Mouse (Mus musculus) cerebellum, postnatal 14 days (tissue): ENCODE results near the gene Tap1.
"Not testable (repeated sequence)": the region's sequence is repeated elsewhere in the genome, so short reads cannot be mapped to it uniquely, and the experiment has no call there.

Experiments
- DNase-seq, 2 experiments: peaks; one replicate each; pipeline ENCODE4 v3.0.0; 2021; ENCODE audit warnings: mixed read lengths in 2 of 2

Tap1 gene

GRCm38 (mm10) chr17:34205021-34205745, 17.8 kb downstream of the Tap1 start:
- peak in 1 of 2 experiments; percentile 26 for DNase-seq

GRCm38 (mm10) chr17:34205746-34206176, 18.4 kb downstream of the Tap1 start:
- DNase-seq = peak; percentile 25 to 37

- no peak for DNase-seq
Measured at GRCm38 (mm10) chr17:34206731-34207130, 19.4 kb downstream of the Tap1 start.

GRCm38 (mm10) chr17:34207456-34207855, 20.1 kb downstream of the Tap1 start:
- no peak for DNase-seq

GRCm38 (mm10) chr17:34207866-34208265, 20.5 kb downstream of the Tap1 start:
- no peak for DNase-seq

- no peak for DNase-seq
Measured at GRCm38 (mm10) chr17:34208421-34208820, 21.1 kb downstream of the Tap1 start.

GRCm38 (mm10) chr17:34209680-34210079, 22.3 kb downstream of the Tap1 start:
- peak in 1 of 2 experiments; percentile 23 for DNase-seq

- DNase-seq = no peak
Measured at GRCm38 (mm10) chr17:34210599-34210998, 23.2 kb downstream of the Tap1 start.

GRCm38 (mm10) chr17:34211746-34212365, 24.5 kb downstream of the Tap1 start:
- no peak for DNase-seq

- DNase-seq = no peak
Measured at GRCm38 (mm10) chr17:34213936-34214335, 26.6 kb downstream of the Tap1 start.

- no peak for DNase-seq
Measured at GRCm38 (mm10) chr17:34215176-34215575, 27.8 kb downstream of the Tap1 start.

- DNase-seq = no peak
Measured at GRCm38 (mm10) chr17:34217216-34217928, 30.0 kb downstream of the Tap1 start.

- no peak for DNase-seq
Measured at GRCm38 (mm10) chr17:34217986-34218385, 30.6 kb downstream of the Tap1 start.

GRCm38 (mm10) chr17:34218675-34219074, 31.3 kb downstream of the Tap1 start:
- peak; percentile 14 to 53 for DNase-seq

GRCm38 (mm10) chr17:34219096-34219495, 31.7 kb downstream of the Tap1 start:
- DNase-seq = peak; percentile 44 to 82

- DNase-seq = peak in 1 of 2 experiments; percentile 48
Measured at GRCm38 (mm10) chr17:34219801-34220200, 32.4 kb downstream of the Tap1 start.

- DNase-seq = not testable (repeated sequence)
Measured at GRCm38 (mm10) chr17:34220401-34220800, 33.0 kb downstream of the Tap1 start.

- no peak for DNase-seq
Measured at GRCm38 (mm10) chr17:34224816-34225215, 37.5 kb downstream of the Tap1 start.

- DNase-seq = no peak
Measured at GRCm38 (mm10) chr17:34225426-34225825, 38.1 kb downstream of the Tap1 start.

GRCm38 (mm10) chr17:34225911-34226310, 38.6 kb downstream of the Tap1 start:
- DNase-seq = not testable (repeated sequence)

GRCm38 (mm10) chr17:34230971-34231370, 43.6 kb downstream of the Tap1 start:
- DNase-seq = not testable (repeated sequence)

- not testable (repeated sequence) for DNase-seq
Measured at GRCm38 (mm10) chr17:34232021-34232420, 44.7 kb downstream of the Tap1 start.

- DNase-seq = peak; percentile 79 to 85
Measured at GRCm38 (mm10) chr17:34234926-34235325, 47.6 kb downstream of the Tap1 start.

GRCm38 (mm10) chr17:34236691-34237090, 49.3 kb downstream of the Tap1 start:
- DNase-seq = no peak
